Mouse (Mus musculus) spleen, adult 18-20 months (tissue): ENCODE measurements around the gene Phf21a.
"Not testable (repeated sequence)": the region's sequence is repeated elsewhere in the genome, so short reads cannot be mapped to it uniquely, and the experiment has no call there.

ENCODE experiments used
- DNase-seq, 2 experiments: peaks; one replicate each; pipeline ENCODE4 v3.0.0; 2022; ENCODE audit warnings: mixed read lengths in 2 of 2

Gene Phf21a

DNA sequence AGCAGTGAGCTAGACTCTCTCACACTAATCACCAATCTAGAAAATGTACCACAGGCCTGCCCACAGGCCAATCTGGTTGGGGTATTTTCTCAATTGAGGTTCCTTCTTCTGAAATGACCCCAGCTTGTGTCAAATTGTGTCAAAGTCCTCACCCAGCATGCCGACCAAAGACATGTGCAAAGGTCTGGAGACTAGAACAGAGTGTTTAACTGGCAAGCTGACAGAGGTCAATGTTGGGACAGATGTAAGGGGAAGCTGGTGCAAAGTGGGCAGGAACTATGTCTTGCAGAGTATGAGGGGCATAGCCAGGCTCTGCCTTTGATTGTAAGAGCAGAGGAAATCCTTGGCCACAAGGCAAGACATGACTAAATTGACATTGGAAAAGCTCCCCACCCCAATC lies 7.2 kb upstream of the Phf21a start:
- DNase-seq, result no peak

DNA sequence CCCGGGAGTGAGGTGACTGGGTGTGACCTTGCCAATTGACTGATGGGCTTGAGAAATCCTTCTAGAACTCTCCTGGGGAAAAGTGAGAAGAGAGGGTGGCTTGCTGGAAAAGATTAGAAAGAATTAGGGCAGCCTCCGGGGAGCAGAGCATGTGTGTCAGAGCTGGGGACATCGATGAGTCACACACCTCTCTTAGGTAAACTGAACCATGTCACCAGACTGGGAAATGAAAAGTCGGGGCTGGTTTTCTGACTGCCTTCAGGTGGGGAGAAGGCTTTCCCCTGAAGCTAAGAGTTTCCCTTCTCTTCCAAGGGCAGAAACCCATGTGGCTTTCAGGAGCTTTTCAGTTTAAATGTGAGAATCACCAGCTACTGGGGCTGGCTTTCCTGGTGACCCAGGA lies 5.9 kb upstream of the Phf21a start:
- DNase-seq, result no peak

DNA sequence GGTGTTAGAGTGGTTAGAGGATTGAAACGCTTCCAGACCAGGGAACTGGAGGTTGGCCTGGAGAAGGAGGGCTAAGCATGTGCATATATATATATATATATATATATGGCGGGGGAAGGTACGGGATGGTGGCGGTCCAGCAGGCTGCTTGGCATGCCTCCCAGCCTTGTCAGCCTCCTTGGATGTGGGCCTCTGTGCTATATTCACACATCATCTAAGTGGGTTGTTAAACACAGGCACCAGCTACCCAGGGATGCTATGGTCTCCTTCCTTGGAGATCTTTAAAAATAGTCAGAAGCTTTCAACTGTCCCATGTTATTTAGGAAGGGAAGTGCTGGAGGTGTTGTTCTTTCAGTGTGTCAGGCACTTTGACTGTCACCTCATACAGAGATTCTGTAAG lies 3.1 kb upstream of the Phf21a start:
- no peak for DNase-seq

DNA sequence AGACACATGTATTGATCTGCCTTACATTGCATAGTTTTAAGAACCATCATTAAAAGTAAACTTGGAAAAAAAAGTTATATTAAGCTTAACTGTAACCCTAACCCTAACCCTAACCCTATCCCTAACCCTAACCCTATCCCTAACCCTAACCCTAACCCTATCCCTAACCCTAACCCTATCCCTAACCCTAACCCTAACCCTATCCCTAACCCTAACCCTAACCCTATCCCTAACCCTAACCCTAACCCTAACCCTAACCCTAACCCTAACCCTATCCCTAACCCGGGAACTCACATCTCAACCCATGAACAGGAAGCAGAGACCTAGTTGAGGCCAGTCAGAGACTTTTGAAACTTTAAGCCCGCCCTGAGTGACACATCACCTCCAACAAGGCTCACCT lies 586 bp downstream of the Phf21a start:
- DNase-seq, result not testable (repeated sequence)

DNA sequence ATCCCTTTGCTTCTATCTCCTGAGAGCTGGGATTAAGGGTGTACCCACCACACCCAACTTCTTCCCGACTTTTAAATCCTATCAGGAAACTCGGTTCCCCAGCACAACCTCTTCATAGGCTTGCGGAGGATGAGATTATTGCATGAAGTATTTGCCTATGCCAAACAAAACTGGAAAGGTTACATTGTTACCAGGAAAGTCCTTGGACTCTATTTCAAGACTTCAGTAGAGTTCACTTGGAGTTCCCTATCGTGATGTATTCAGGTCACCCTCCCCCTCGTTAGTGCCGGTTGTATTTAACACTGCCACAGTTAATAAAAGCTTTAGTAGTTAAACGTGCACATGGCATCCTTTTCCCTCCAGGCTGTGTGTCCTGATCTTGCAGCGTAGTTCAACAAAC lies 1.2 kb downstream of the Phf21a start:
- no peak for DNase-seq

DNA sequence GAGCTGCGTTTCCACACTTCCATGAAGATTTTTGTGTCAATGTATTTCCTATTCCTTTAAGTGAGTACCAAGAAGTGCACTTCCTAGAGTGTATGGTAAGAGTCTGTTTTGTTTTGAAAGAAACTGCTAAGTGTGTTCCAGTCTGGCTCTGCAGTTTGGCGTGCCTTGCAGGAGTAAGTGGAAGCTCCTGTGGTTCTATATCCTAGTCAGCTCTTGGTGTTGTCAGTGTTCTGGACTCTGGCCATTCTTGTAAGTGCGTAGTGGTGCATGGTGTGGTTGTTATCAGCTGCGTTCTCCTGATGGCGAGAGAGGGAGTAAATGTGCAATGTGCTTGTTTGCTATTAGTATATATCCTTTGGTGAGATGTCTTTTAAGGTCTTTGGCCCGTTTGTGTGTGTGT lies 7.9 kb downstream of the Phf21a start:
- DNase-seq, result no peak

DNA sequence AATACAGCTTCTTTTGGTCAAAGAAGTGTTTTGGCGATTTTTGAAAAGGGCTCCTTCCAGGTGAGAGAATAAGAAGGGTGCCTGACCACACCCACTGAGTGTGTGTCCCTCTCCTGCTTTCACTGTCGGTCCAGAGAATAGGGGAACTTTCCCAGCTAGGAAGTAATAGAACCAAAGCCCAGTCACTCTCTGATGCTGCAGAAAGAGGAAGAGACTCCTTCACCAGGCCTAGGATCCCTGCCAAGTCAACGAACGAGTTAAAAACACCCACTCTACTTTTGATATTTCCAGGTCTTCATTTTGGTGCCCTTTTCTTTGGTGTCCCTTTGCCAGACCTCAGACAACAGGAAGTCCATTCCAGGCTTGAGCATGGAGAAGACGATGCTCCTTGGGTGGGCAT lies 31.6 kb downstream of the Phf21a start:
- no peak for DNase-seq

DNA sequence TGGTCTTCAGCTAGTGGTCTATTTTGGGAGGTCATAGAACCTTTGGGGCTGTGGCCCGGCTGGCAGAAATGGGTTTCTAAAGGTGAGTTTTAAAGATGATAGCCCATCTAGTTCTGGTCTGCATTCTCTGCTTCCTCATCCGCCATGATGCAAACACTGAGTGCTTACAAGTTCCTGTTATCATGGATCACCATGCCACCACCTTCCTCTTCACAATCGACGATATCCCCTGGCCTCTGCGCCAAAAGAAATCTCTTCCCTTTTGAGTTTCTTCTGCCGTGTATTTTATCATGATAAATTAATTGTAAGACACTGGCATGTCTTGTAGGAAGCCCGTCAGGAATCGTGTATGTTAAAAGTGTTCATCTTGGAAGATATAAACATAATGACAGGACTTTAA lies 32.4 kb downstream of the Phf21a start:
- DNase-seq, result no peak

DNA sequence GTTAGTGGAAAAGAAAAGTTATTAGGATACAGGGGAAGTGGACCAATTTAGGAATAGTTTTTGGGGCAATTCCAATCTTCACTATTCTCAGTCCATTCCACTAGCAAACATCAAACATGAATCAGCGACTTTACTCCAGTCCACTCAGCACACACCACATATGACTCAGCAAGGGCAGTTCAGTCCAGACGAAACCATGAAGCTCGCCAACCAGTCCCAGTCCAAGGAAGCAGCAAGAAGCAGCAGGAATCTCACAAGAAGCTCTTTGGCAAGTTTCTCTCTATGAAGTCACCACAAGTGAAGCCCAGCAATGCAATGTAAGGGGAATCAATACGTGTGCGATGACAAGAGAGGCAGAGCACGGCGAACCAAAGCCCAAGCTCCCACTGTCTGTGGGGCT lies 37.2 kb downstream of the Phf21a start:
- DNase-seq, result no peak

DNA sequence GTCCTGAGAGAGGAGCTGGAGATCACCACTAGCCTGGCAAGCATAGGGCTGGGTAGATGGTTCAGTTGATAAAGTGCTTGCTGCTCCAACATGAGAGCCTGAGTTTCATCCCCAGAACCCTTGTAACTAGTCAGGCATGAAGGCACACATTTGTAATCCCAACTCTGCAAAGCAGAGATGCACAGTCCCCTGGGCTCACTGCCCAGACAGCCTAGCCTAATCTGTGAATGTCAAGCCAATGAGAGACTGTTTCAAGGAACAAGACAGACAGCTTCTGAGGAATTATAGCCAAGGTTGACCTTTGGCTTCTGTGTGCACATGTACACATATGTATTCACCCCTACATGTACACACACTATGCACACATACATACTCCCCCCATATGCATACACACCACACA lies 45.8 kb downstream of the Phf21a start:
- DNase-seq, result no peak

DNA sequence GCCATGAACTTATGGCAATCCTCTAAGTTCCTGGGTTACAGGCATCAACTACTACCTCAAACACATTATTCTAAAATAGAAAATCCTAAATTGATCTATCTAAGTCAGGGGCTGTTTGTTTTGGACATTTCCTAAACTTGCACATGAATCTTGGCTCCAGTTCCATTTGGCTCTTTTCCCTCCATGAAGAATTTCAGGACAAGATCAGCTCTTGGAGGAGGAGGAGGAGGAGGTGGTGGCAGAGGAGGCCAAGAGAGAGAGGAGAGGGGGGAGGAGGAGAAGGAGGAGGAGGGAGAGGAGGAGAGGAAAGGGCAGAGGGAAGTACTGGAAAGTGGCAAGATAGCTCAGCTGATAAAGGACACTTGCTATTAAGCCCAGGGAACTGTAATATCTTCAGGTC lies 46.4 kb downstream of the Phf21a start:
- no peak for DNase-seq

DNA sequence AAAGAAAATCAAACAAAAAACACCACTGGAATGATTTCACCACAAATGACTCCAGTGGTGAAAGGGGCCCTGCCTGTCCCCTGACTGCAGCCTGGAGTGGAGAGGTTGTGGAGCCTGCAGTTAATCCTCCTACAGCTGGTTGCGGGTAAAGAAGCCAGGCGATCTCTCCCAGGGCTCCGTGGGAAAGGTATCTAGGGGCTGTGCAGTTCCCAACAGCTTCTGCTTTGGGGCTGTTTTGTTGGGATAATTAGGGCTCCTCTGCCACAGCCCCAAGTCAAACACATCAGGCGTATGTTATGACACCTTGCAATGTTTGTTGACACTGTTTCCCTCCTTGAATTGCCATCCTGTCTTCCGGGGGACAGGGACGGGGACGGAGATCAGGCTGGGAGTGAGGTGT lies 47.5 kb downstream of the Phf21a start:
- DNase-seq, result no peak

DNA sequence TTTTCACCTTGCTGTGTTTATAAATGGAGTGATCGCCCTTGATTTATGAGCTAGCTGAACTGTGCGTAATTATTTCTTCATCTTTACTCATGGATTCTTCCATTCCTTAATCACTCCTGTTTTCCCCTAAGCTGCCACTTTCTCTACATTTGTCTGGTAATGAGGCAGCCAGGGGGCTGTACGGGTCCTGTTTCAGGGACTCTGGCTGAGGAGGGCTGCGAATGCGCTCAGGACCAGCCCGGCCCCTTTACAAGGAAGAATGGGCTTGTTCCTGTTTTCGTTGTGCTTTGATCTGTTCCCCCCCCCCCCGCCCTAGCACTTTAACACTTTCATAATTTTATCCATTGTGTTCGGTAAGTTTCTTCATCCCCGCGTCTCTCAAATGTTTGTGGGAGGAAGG lies 48.2 kb downstream of the Phf21a start:
- no peak for DNase-seq

DNA sequence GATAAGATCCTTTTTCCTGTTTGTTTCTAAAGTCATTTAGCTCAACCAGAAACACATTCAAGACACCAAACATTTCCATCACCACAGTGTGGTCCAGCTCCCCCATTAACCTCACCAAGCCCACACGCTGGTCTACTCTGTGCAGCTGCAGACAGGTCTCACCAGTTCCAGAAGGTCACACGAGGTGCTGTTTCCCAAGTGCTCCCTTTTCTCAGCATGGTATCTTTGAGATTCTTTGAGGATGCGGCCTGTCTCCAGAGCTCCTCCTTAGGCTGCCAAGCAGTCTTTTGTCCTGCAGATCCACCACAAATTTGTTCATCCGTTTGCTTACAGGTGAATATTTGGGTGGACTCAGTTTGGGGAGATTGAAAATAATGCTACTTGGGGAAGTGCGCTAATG lies 51.0 kb downstream of the Phf21a start:
- DNase-seq, result no peak

DNA sequence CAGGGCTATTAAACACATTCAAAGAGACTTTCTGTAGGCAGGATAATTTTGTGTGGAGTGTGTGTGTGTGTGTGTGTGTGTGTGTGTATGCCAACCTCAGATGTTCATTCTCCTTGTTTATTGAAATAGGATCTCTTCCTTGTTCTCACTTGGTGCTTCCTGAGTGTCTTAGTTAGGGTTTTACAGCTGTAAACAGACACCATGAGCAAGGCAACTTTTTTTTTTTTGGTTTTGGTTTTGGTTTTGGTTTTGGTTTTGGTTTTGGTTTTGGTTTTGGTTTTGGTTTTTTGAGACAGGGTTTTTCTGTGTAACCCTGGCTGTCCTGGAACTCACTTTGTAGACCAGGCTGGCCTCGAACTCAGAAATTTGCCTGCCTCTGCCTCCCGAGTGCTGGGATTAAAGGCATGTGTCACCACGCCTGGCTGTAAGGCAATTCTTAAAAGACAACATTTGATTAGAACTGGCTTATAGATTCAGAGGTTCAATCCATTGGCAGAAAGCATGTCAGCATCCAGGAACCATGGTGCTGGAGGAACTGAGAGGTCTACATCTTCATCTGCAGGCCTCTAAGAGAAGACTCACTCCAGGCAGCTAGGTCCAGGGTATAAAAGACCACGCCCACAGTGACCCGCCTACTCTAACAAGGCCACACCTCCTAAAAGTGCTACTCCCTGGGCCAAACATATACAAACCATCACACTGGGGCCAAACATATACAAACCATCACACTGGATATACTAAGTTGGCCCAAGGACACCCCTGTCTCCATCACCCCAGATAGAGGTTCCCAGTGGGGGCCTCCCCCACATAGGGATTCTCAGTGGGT lies 55.2 kb downstream of the Phf21a start:
- DNase-seq, result not testable (repeated sequence)

DNA sequence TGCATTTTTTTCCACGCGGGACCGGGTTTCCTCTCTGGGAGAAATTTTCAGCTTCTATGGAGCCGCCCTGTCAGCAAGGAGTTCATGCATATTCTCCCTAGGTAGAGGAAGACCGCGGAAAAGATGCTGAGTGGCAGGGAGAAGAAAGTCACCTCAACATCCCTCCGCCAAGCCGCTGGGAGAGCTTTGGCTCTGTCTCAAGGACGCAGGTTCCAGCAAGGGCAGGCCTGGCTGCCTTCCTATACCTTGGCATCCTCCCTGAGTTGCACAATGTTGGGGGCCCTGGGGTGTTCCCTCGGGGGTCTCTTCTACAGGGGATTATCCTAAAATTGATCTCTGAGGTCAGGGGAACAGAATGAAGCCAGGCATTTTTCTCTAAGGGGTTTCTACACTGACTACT lies 71.4 kb downstream of the Phf21a start:
- DNase-seq, result no peak

DNA sequence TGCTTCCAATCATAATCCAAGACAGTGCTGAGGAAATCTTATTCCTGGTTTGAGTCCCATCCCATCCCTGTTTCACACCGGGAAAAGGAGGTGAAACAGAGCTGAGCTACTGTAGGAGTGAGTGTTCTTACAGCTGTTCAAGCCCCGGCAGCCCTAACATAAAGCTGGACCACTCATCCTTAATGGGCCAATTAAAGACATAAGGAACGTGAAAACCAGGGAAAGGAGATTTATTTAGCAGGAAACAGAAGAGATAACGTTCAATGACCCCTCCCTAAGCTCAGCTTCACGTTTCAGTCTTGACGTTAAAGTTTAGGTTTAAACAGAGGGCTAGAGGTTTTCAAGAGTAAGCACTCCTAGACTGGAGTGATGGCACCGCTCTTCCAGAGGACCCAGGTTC lies 74.0 kb downstream of the Phf21a start:
- no peak for DNase-seq

DNA sequence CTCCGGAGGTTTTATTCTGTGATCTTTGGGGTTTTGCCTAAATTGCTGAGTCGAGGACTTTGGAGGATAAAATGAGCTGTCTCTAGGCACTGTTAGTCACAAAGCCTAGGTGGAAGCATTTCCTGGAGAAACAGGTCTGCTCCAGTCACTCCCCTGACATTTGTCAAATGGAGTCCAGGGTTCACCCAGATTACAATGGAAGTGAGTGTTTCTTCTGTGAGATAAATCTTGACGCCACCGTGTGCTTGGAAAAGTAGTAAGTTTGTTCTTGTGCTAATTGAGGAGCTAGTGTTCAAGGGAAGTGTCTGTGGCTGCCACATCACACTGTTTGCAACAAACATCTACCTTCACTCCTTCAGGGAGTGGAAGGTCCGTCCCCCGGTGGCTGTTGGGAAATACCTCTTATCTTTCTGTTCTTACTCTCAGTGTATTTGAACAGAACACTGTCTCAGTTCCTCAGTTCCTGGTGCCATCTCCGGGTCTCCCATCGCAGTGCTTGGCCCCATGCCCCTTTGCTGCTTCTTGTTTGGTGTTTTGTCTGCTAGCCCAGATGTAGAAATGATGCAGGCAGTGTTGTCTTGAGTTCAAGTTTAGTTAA lies 78.2 kb downstream of the Phf21a start:
- no peak for DNase-seq

DNA sequence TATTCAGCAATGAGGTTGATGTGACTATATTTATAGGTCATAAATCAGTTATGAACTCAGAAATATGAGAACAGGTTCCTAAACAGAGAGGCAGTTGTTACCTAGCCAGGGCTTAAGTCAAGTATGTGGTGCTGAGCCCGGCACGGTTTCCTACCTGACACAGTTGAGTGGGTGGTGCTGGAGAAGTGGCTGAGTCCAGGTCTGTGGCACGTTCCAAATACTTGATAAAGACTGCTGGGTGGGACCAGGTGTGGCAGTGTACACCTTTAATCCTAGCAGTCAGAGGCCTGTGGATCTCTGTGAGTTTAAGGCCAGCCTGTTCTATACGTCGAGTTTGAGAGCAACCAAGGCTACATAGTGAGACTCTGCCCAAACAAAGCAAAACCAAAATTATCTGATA lies 79.4 kb downstream of the Phf21a start:
- no peak for DNase-seq

DNA sequence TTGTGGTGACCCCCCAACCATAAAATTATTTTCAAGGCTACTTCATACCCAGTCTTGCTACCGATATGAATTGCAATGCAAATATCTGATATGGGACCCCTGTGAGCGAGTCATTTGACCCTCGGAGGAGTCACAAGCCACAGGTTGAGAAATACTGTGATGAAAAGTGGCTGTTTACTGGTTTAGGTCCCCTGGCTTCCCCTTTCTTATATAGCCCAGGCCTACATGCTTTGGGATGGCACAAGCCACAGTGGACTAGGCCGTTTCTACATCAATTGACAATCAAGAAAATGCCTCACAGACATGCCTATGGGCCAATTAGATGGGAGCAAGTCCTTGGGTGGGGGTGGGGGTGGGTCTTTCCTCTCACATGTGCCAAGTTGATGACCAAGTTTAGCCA lies 80.3 kb downstream of the Phf21a start:
- DNase-seq, result no peak

DNA sequence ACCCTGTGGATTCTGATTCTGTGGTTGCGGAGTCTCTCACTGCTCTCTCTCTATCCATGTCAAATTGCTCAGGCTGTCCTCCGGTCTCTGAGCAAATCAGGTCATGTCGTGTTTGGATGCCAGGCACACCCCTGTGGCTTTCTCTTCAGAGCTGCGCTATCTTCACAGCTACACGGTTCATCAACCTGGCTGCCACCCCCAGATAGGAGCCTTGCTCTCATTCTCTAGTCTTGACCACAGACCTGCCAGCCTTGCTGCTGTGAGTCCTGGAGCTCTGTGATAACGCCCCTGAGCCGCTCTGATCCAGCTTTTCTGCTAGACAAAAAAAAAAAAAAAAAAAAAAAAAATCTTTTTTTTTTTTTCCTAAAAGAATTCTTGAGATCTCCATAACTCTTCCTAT lies 81.3 kb downstream of the Phf21a start:
- no peak for DNase-seq

DNA sequence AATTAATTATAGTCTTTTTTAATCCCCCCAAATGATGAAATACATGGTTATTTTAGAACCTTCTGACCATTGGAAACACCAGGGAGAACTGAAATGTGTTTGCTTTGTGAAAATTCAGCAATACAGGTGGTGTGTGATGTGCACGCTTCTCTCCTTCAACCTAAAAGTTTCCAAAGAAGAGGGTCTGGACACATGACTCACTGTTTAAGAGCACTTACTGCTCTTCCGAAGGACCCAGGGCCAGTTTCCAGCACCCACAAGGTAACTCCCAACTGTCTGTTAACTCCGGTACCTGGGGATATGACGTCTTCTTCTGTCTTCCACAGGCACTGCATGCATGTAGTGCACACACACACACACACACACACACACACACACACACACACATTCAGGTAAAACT lies 82.1 kb downstream of the Phf21a start:
- DNase-seq, result no peak

DNA sequence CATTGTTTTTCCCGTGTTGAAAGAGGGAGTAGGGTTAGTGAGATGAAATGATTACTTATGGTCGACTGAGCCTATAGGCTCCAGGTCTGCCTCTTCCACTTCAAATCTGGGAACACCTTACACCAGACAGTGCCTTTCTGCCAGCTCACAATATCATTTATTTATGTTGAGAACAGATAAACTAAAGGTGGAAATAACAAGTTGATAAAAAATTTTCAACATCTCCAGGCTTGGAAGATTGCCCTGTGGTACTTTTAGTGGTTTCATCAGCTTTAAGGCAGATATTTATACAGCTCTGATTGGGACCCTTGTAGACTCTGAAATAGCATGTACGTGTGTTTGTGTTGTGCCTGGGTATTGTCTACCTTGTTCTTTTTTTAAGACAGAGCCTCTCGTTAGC lies 83.4 kb downstream of the Phf21a start:
- no peak for DNase-seq

DNA sequence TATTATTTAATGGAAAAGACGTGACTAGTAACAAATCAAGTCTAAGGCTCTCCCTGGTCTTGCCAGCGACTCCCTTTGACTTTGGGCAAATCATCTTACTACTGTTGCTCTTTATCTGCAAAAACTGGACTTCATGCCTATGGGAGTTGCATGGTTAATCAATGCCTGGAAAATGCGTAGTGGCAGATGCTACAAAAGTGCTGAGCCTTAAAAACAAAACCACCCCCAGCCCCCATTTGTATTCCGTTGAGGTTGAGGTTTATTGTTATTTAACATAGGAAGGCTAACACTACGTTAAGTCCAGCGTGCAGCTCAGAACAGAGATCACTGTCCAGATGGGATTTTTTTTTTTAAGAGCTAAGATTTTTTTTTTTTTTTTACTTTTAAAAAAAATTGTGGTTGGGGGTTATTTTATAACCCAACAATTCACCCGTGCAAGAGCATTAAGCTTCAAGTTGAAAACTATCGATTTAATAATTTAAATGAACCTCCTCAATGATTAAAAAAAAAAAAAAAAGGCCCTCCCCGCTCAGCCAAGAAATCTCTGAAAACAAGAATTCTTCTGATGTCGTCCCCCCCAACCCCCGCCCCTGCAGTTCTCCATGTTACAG lies 89.3 kb downstream of the Phf21a start:
- no peak for DNase-seq
